Mouse (Mus musculus): ENCODE measurements around the gene Bbs1. TPM values are rescaled to one million over a fixed set of nuclear protein-coding genes. Genes with fewer than 3 reads are reported as not detected.

The Bbs1 gene
- polyA plus RNA-seq, 1 experiment from 2014 or later: 5.2 TPM

GRCm38 (mm10) chr19:4838526-4839140 lies 67.8 kb downstream of the Bbs1 start:
- peak overlapping the region; percentile 88 for H3K4me2 ChIP-seq (ENCODE audit: low read length)
- H3K9me3 ChIP-seq (ENCODE audit: control insufficient read depth, low read length): no peaks in the 10 kb centered on the region
- DNase-seq (ENCODE audit: low spot score) (no peak), ATAC-seq (replicated peaks; ENCODE audit: low FRiP score, low TSS enrichment, low read depth) (peak; percentile 21; the same call in 1 of the 2 replicates)
- H3K36me3 ChIP-seq (ENCODE audit: control insufficient read depth, insufficient read depth, low read length): 0 out of 2 replicates have a peak, but pooled peaks cover 4% of the 10 kb centered on the region
- 27% methylated on average over 10 of the region's 10 CpGs for WGBS
- peak overlapping the region; percentile 71 for H3K9ac ChIP-seq (ENCODE audit: low read length)
- no peak overlapping the region; the same call in 1 of the 2 replicates for H3K27ac ChIP-seq (ENCODE audit: low read depth)
- H3K4me3 ChIP-seq (ENCODE audit: low read depth, low read length): peak overlapping the region; percentile 66
- H3K27me3 ChIP-seq (replicated peaks; ENCODE audit: control insufficient read depth, insufficient read depth, low read length): peaks cover 19% of the 10 kb centered on the region; the same call in 1 of the 2 replicates
- peaks cover 7% of the 10 kb centered on the region for H3K4me1 ChIP-seq (replicated peaks; ENCODE audit: control insufficient read depth, insufficient read depth, low read length)

DNA sequence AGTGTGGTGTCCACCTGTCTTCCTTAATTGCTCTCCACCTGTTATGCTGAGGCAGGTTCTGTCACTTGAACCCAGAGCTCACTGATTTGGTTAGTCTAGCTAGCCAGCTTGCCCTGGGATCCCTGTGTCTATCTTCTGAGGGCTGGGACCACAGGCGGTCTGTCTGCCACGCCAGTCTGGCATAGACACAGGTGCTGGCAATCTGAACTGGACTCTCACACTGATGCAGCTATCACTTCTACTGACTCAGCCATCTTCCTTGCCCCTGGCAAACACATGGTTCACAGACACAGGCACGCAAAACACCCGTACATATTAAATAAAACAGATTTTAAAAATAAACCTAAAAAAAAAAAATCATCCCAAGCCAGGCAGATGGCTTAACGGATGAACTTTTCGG lies 69.4 kb downstream of the Bbs1 start:
- WGBS: 91% methylated on average over 6 of the region's 6 CpGs
- ATAC-seq (replicated peaks; ENCODE audit: low FRiP score, low TSS enrichment, low read depth) (no peak), DNase-seq (ENCODE audit: low spot score) (no peak)
- Histone ChIP-seq H3K4me3 (ENCODE audit: low read depth, low read length) (no peak overlapping the region), H3K4me1 (replicated peaks; ENCODE audit: control insufficient read depth, insufficient read depth, low read length) (peaks cover 7% of the 10 kb centered on the region), H3K4me2 (ENCODE audit: low read length) (no peak overlapping the region), H3K9me3 (ENCODE audit: control insufficient read depth, low read length) (no peaks in the 10 kb centered on the region), H3K9ac (ENCODE audit: low read length) (no peak overlapping the region), H3K27ac (ENCODE audit: low read depth) (no peak overlapping the region), H3K27me3 (replicated peaks; ENCODE audit: control insufficient read depth, insufficient read depth, low read length) (peaks cover 15% of the 10 kb centered on the region; the same call in 1 of the 2 replicates), H3K36me3 (ENCODE audit: control insufficient read depth, insufficient read depth, low read length) (peaks cover 19% of the 10 kb centered on the region)

Other genes starting within 250 kb of the Bbs1 start
- 3.2 and 3.8 TPM in 2 replicates for gene Gm960, start 208.0 kb downstream of the Bbs1 start, polyA plus RNA-seq (2014; fragmentation: Nextera tagmentation; extraction: Ambion mirVana)
- gene Sptbn2, start 195.5 kb downstream of the Bbs1 start, polyA plus RNA-seq (2014; fragmentation: Nextera tagmentation; extraction: Ambion mirVana): 2.1 and 2.4 TPM in 2 replicates
- 55.0 and 62.4 TPM in 2 replicates for gene Rbm4b, start 150.1 kb downstream of the Bbs1 start, polyA plus RNA-seq (2014; fragmentation: Nextera tagmentation; extraction: Ambion mirVana)
- gene Rbm4, start 112.7 kb downstream of the Bbs1 start, polyA plus RNA-seq (2014; fragmentation: Nextera tagmentation; extraction: Ambion mirVana): 59.8 and 69.8 TPM in 2 replicates
- 25.7 and 29.0 TPM in 2 replicates for gene Gm21992, start 95.0 kb downstream of the Bbs1 start, polyA plus RNA-seq (2014; fragmentation: Nextera tagmentation; extraction: Ambion mirVana)
- gene Rbm14, start 95.0 kb downstream of the Bbs1 start, polyA plus RNA-seq (2014; fragmentation: Nextera tagmentation; extraction: Ambion mirVana): 77.1 and 82.3 TPM in 2 replicates
- gene Ccs, start 67.3 kb downstream of the Bbs1 start, polyA plus RNA-seq (2014; fragmentation: Nextera tagmentation; extraction: Ambion mirVana): 48.8 and 49.3 TPM in 2 replicates
- gene Ccdc87, start 67.3 kb downstream of the Bbs1 start, polyA plus RNA-seq (2014; fragmentation: Nextera tagmentation; extraction: Ambion mirVana): 0.17 TPM in 1 of 2 replicates, not detected in the other
- 24.0 and 24.9 TPM in 2 replicates for gene Ctsf, start 51.5 kb downstream of the Bbs1 start, polyA plus RNA-seq (2014; fragmentation: Nextera tagmentation; extraction: Ambion mirVana)
- 0.87 and 1.4 TPM in 2 replicates for gene Actn3, start 28.7 kb downstream of the Bbs1 start, polyA plus RNA-seq (2014; fragmentation: Nextera tagmentation; extraction: Ambion mirVana)
- 9.7 and 10.9 TPM in 2 replicates for gene Zdhhc24, start 28.0 kb downstream of the Bbs1 start, polyA plus RNA-seq (2014; fragmentation: Nextera tagmentation; extraction: Ambion mirVana)
- gene Dpp3, start 21.7 kb upstream of the Bbs1 start, polyA plus RNA-seq (2014; fragmentation: Nextera tagmentation; extraction: Ambion mirVana): 109 and 116 TPM in 2 replicates
- 2.2 and 2.5 TPM in 2 replicates for gene Peli3, start 36.5 kb upstream of the Bbs1 start, polyA plus RNA-seq (2014; fragmentation: Nextera tagmentation; extraction: Ambion mirVana)
- gene Mrpl11, start 55.5 kb upstream of the Bbs1 start, polyA plus RNA-seq (2014; fragmentation: Nextera tagmentation; extraction: Ambion mirVana): 119 and 127 TPM in 2 replicates
- 0.31 and 0.42 TPM in 2 replicates for gene Npas4, start 83.7 kb upstream of the Bbs1 start, polyA plus RNA-seq (2014; fragmentation: Nextera tagmentation; extraction: Ambion mirVana)
- gene Slc29a2, start 117.2 kb upstream of the Bbs1 start, polyA plus RNA-seq (2014; fragmentation: Nextera tagmentation; extraction: Ambion mirVana): 6.8 and 7.0 TPM in 2 replicates
- 39.1 and 45.2 TPM in 2 replicates for gene B4gat1, start 132.2 kb upstream of the Bbs1 start, polyA plus RNA-seq (2014; fragmentation: Nextera tagmentation; extraction: Ambion mirVana)
- gene AC124502.3, start 132.3 kb upstream of the Bbs1 start, polyA plus RNA-seq (2014; fragmentation: Nextera tagmentation; extraction: Ambion mirVana): 1.1 and 1.6 TPM in 2 replicates
- 49.6 and 50.8 TPM in 2 replicates for gene Brms1, start 134.7 kb upstream of the Bbs1 start, polyA plus RNA-seq (2014; fragmentation: Nextera tagmentation; extraction: Ambion mirVana)
- 2.6 and 3.8 TPM in 2 replicates for gene Rin1, start 143.9 kb upstream of the Bbs1 start, polyA plus RNA-seq (2014; fragmentation: Nextera tagmentation; extraction: Ambion mirVana)
- gene Cd248, start 161.4 kb upstream of the Bbs1 start, polyA plus RNA-seq (2014; fragmentation: Nextera tagmentation; extraction: Ambion mirVana): 69.8 and 70.2 TPM in 2 replicates
- 7.1 and 8.2 TPM in 2 replicates for gene Tmem151a, start 178.9 kb upstream of the Bbs1 start, polyA plus RNA-seq (2014; fragmentation: Nextera tagmentation; extraction: Ambion mirVana)
- gene Yif1a, start 181.9 kb upstream of the Bbs1 start, polyA plus RNA-seq (2014; fragmentation: Nextera tagmentation; extraction: Ambion mirVana): 111 and 114 TPM in 2 replicates
- gene Cnih2, start 191.9 kb upstream of the Bbs1 start, polyA plus RNA-seq (2014; fragmentation: Nextera tagmentation; extraction: Ambion mirVana): 22.3 and 22.9 TPM in 2 replicates
- gene Rab1b, start 200.4 kb upstream of the Bbs1 start, polyA plus RNA-seq (2014; fragmentation: Nextera tagmentation; extraction: Ambion mirVana): 246 and 252 TPM in 2 replicates
- 16.8 and 19.0 TPM in 2 replicates for gene Klc2, start 211.9 kb upstream of the Bbs1 start, polyA plus RNA-seq (2014; fragmentation: Nextera tagmentation; extraction: Ambion mirVana)